Mouse (Mus musculus) small intestine, adult 2 months (tissue): ENCODE results near the gene Sppl2c. TPM values are rescaled to one million over a fixed set of nuclear protein-coding genes. Genes with fewer than 3 reads are reported as not detected.

ENCODE experiments used
- H3K27ac ChIP-seq: fragments of 200-500 bp; 2 replicates; pipeline ENCODE4 v1.5.1; 2012; ENCODE audit warnings: low read depth, low read length, control low read depth, inconsistent platforms; ENCODE audit not compliant: insufficient read depth
- H3K27me3 ChIP-seq: fragments of 200-500 bp; 2 replicates; pipeline ENCODE4 v1.6.1; 2012; ENCODE audit warnings: mild to moderate bottlenecking, moderate library complexity, low read length, inconsistent platforms; ENCODE audit not compliant: control insufficient read depth, insufficient read depth
- H3K36me3 ChIP-seq: fragments of 200-500 bp; 2 replicates; pipeline ENCODE4 v1.6.1; 2012; ENCODE audit warnings: mild to moderate bottlenecking, low read length, control low read depth, inconsistent platforms; ENCODE audit not compliant: control insufficient read depth, insufficient read depth
- H3K4me1 ChIP-seq: fragments of 200-500 bp; 2 replicates; pipeline ENCODE4 v1.6.1; 2012; ENCODE audit warnings: low read length, inconsistent platforms, mixed read lengths; ENCODE audit not compliant: control insufficient read depth, insufficient read depth, insufficient read length
- H3K4me3 ChIP-seq: fragments of 200-500 bp; 2 replicates; pipeline ENCODE4 v1.5.1; 2012; ENCODE audit warnings: low read depth, mild to moderate bottlenecking, control low read depth, inconsistent platforms, low read length, moderate library complexity
- CTCF ChIP-seq: fragments of 200-500 bp; IDR thresholded peaks from 2 replicates; pipeline ENCODE4 v1.5.1; 2012; ENCODE audit warnings: low read depth, mild to moderate bottlenecking, control low read depth, inconsistent platforms, low read length, moderate library complexity, mixed read lengths; ENCODE audit not compliant: insufficient replicate concordance, insufficient read length; ENCODE audit errors: extremely low read depth
- POLR2A ChIP-seq: fragments of 200-500 bp; IDR thresholded peaks from 2 replicates; pipeline ENCODE4 v1.6.1; 2012; ENCODE audit warnings: low read depth, mild to moderate bottlenecking, control low read depth, inconsistent platforms, low read length, moderate library complexity
- WGBS: fragments of 180-500 bp; shearing (Covaris S2); methylation state at CpG from one replicate; pipeline ENCODE4 v1.1.7; 2018; 5-methylcytosine and 5-hydroxymethylcytosine counted together
- polyA plus RNA-seq: library from polyadenylated mRNA; depleted of rRNA; stranded (reverse); fragments of >200 nt; gene quantifications from 2 replicates; pipeline ENCODE4 v1.2.3, GENCODE M21; 2012; rRNA removed

The Sppl2c gene
- polyA plus RNA-seq, 1 experiment, result not detected

GRCm38 (mm10) chr11:104233574-104234206 lies 47.6 kb downstream of the Sppl2c start:
- H3K4me1 ChIP-seq, result peaks cover 9% of the 10 kb centered on the region
- H3K4me3 ChIP-seq, result no peak overlapping the region
- TF ChIP-seq CTCF (no peak), POLR2A (no peak)
- H3K27me3 ChIP-seq, result peaks cover 40% of the 10 kb centered on the region
- WGBS, result 7% methylated on average over 30 of the region's 30 CpGs
- H3K36me3 ChIP-seq, result no peaks in the 10 kb centered on the region
- H3K27ac ChIP-seq, result no peak overlapping the region

- H3K4me1 ChIP-seq, result peaks cover 9% of the 10 kb centered on the region
- H3K4me3 ChIP-seq, result no peak overlapping the region
- H3K36me3 ChIP-seq, result no peaks in the 10 kb centered on the region
- TF ChIP-seq POLR2A, result no peak
- TF ChIP-seq CTCF, result no peak
- H3K27me3 ChIP-seq, result peaks cover 40% of the 10 kb centered on the region
- 39% methylated on average over 6 of the region's 6 CpGs for whole genome bisulfite sequencing
- H3K27ac ChIP-seq, result no peak overlapping the region
These were observed 48.6 kb downstream of the Sppl2c start for GRCm38 (mm10) chr11:104234680-104235079.

- no peak for TF ChIP-seq CTCF
- TF ChIP-seq POLR2A, result no peak
- 67% methylated on average over 2 of the region's 2 CpGs for WGBS
- Histone ChIP-seq H3K4me1 (peaks cover 9% of the 10 kb centered on the region), H3K36me3 (no peaks in the 10 kb centered on the region), H3K4me3 (no peak overlapping the region), H3K27me3 (peaks cover 40% of the 10 kb centered on the region), H3K27ac (no peak overlapping the region)
These were observed 49.8 kb downstream of the Sppl2c start for GRCm38 (mm10) chr11:104235881-104236280.

- Histone ChIP-seq H3K27ac (no peak overlapping the region), H3K4me3 (no peak overlapping the region), H3K4me1 (0 out of 2 replicates have a peak, but pooled peaks cover 2% of the 10 kb centered on the region), H3K27me3 (peaks cover 33% of the 10 kb centered on the region), H3K36me3 (no peaks in the 10 kb centered on the region)
- no peak for TF ChIP-seq POLR2A
- TF ChIP-seq CTCF, result no peak
- 50% methylated on average over 7 of the region's 7 CpGs for WGBS
These were observed 51.1 kb downstream of the Sppl2c start for GRCm38 (mm10) chr11:104237226-104237625.

- 62% methylated on average over 13 of the region's 13 CpGs for WGBS
- Histone ChIP-seq H3K4me3 (no peak overlapping the region), H3K27ac (no peak overlapping the region), H3K4me1 (no peaks in the 10 kb centered on the region), H3K27me3 (peaks cover 24% of the 10 kb centered on the region), H3K36me3 (no peaks in the 10 kb centered on the region)
- TF ChIP-seq POLR2A (no peak), CTCF (no peak)
These were observed 52.0 kb downstream of the Sppl2c start for GRCm38 (mm10) chr11:104237958-104238747.

Other genes with a start within 250 kb of the Sppl2c start
- gene Nsf, start 232.3 kb upstream of the Sppl2c start, polyA plus RNA-seq, result 15.0 and 25.8 TPM in 2 replicates
- gene Arf2, start 219.6 kb upstream of the Sppl2c start, polyA plus RNA-seq, result 2.6 and 3.1 TPM in 2 replicates
- not detected in 2 replicates for gene Crhr1, start 53.5 kb upstream of the Sppl2c start, polyA plus RNA-seq
- gene Mapt, start 45.1 kb downstream of the Sppl2c start, polyA plus RNA-seq, result 0.74 and 1.0 TPM in 2 replicates